Mouse (Mus musculus): ENCODE measurements around the gene Cpsf4l. TPM values are rescaled to one million over a fixed set of nuclear protein-coding genes. Genes with fewer than 3 reads are reported as not detected.
A peak's percentile ranks its signal among the peaks of the same experiment; 100 is the strongest.

Gene Cpsf4l
- polyA plus RNA-seq, 1 experiment from 2014 or later: 0.25 TPM

- 92% methylated on average over 4 of the region's 4 CpGs for WGBS
Measured at GRCm38 (mm10) chr11:113658763-113659162, 51.1 kb downstream of the Cpsf4l start.

GRCm38 (mm10) chr11:113658319-113658718 is 51.5 kb downstream of the Cpsf4l start:
- H3K27me3 ChIP-seq (ENCODE audit: control insufficient read depth, insufficient read depth, low read depth, low read length): no peaks in the 10 kb centered on the region
- no peak overlapping the region for H3K4me3 ChIP-seq (ENCODE audit: low read depth, low read length)
- H3K27ac ChIP-seq (ENCODE audit: low read length): no peak overlapping the region
- no peak for ATAC-seq
- H3K4me2 ChIP-seq (ENCODE audit: low read length): no peak overlapping the region
- H3K9me3 ChIP-seq (replicated peaks; ENCODE audit: control insufficient read depth, low read length, poor library complexity, severe bottlenecking): no peaks in the 10 kb centered on the region
- peaks cover 68% of the 10 kb centered on the region for H3K36me3 ChIP-seq (ENCODE audit: control insufficient read depth, insufficient read depth, low read length)
- no peak overlapping the region for H3K9ac ChIP-seq (ENCODE audit: low read depth, low read length)
- whole genome bisulfite sequencing: 87% methylated on average over 8 of the region's 8 CpGs
- no peaks in the 10 kb centered on the region for H3K4me1 ChIP-seq (ENCODE audit: control insufficient read depth, insufficient read depth, low read length)

More at GRCm38 (mm10) chr11:113658763-113659162, 51.1 kb downstream of the Cpsf4l start:
- Histone ChIP-seq H3K4me3 (ENCODE audit: low read depth, low read length) (no peak overlapping the region), H3K27me3 (ENCODE audit: control insufficient read depth, insufficient read depth, low read depth, low read length) (no peaks in the 10 kb centered on the region), H3K4me2 (ENCODE audit: low read length) (no peak overlapping the region), H3K9me3 (replicated peaks; ENCODE audit: control insufficient read depth, low read length, poor library complexity, severe bottlenecking) (no peaks in the 10 kb centered on the region), H3K9ac (ENCODE audit: low read depth, low read length) (no peak overlapping the region), H3K4me1 (ENCODE audit: control insufficient read depth, insufficient read depth, low read length) (no peaks in the 10 kb centered on the region), H3K27ac (ENCODE audit: low read length) (no peak overlapping the region), H3K36me3 (ENCODE audit: control insufficient read depth, insufficient read depth, low read length) (peaks cover 66% of the 10 kb centered on the region)
- ATAC-seq: no peak

GRCm38 (mm10) chr11:113657221-113657620 is 52.6 kb downstream of the Cpsf4l start:
- WGBS: 78% methylated on average over 4 of the region's 4 CpGs

GRCm38 (mm10) chr11:113656511-113656932 is 53.3 kb downstream of the Cpsf4l start:
- WGBS: 89% methylated on average over 8 of the region's 8 CpGs
- Histone ChIP-seq H3K27ac (ENCODE audit: low read length) (no peak overlapping the region), H3K4me1 (ENCODE audit: control insufficient read depth, insufficient read depth, low read length) (no peaks in the 10 kb centered on the region), H3K4me2 (ENCODE audit: low read length) (no peak overlapping the region), H3K36me3 (ENCODE audit: control insufficient read depth, insufficient read depth, low read length) (peaks cover 67% of the 10 kb centered on the region), H3K4me3 (ENCODE audit: low read depth, low read length) (no peak overlapping the region), H3K27me3 (ENCODE audit: control insufficient read depth, insufficient read depth, low read depth, low read length) (no peaks in the 10 kb centered on the region), H3K9ac (ENCODE audit: low read depth, low read length) (no peak overlapping the region), H3K9me3 (replicated peaks; ENCODE audit: control insufficient read depth, low read length, poor library complexity, severe bottlenecking) (no peaks in the 10 kb centered on the region)
- no peak for ATAC-seq

More at GRCm38 (mm10) chr11:113657221-113657620, 52.6 kb downstream of the Cpsf4l start:
- peaks cover 73% of the 10 kb centered on the region for H3K36me3 ChIP-seq (ENCODE audit: control insufficient read depth, insufficient read depth, low read length)
- H3K4me1 ChIP-seq (ENCODE audit: control insufficient read depth, insufficient read depth, low read length): no peaks in the 10 kb centered on the region
- H3K4me3 ChIP-seq (ENCODE audit: low read depth, low read length): no peak overlapping the region
- H3K9ac ChIP-seq (ENCODE audit: low read depth, low read length): no peak overlapping the region
- ATAC-seq: no peak
- H3K27me3 ChIP-seq (ENCODE audit: control insufficient read depth, insufficient read depth, low read depth, low read length): no peaks in the 10 kb centered on the region
- H3K9me3 ChIP-seq (replicated peaks; ENCODE audit: control insufficient read depth, low read length, poor library complexity, severe bottlenecking): no peaks in the 10 kb centered on the region
- H3K4me2 ChIP-seq (ENCODE audit: low read length): no peak overlapping the region
- no peak overlapping the region for H3K27ac ChIP-seq (ENCODE audit: low read length)

GRCm38 (mm10) chr11:113654561-113655270 is 55.1 kb downstream of the Cpsf4l start:
- H3K9ac ChIP-seq (ENCODE audit: low read depth, low read length): no peak overlapping the region
- H3K4me3 ChIP-seq (ENCODE audit: low read depth, low read length): no peak overlapping the region
- WGBS: 85% methylated on average over 18 of the region's 18 CpGs
- no peak overlapping the region for H3K27ac ChIP-seq (ENCODE audit: low read length)
- no peaks in the 10 kb centered on the region for H3K27me3 ChIP-seq (ENCODE audit: control insufficient read depth, insufficient read depth, low read depth, low read length)
- H3K4me1 ChIP-seq (ENCODE audit: control insufficient read depth, insufficient read depth, low read length): peaks cover 9% of the 10 kb centered on the region
- H3K36me3 ChIP-seq (ENCODE audit: control insufficient read depth, insufficient read depth, low read length): peaks cover 54% of the 10 kb centered on the region
- no peak for ATAC-seq
- no peaks in the 10 kb centered on the region for H3K9me3 ChIP-seq (replicated peaks; ENCODE audit: control insufficient read depth, low read length, poor library complexity, severe bottlenecking)
- H3K4me2 ChIP-seq (ENCODE audit: low read length): no peak overlapping the region

- Histone ChIP-seq H3K27me3 (ENCODE audit: control insufficient read depth, insufficient read depth, low read depth, low read length) (no peaks in the 10 kb centered on the region), H3K27ac (ENCODE audit: low read length) (no peak overlapping the region), H3K36me3 (ENCODE audit: control insufficient read depth, insufficient read depth, low read length) (peaks cover 51% of the 10 kb centered on the region), H3K4me1 (ENCODE audit: control insufficient read depth, insufficient read depth, low read length) (peaks cover 9% of the 10 kb centered on the region), H3K9ac (ENCODE audit: low read depth, low read length) (no peak overlapping the region), H3K9me3 (replicated peaks; ENCODE audit: control insufficient read depth, low read length, poor library complexity, severe bottlenecking) (no peaks in the 10 kb centered on the region), H3K4me2 (ENCODE audit: low read length) (no peak overlapping the region), H3K4me3 (ENCODE audit: low read depth, low read length) (no peak overlapping the region)
- WGBS: 96% methylated on average over 15 of the region's 15 CpGs
- ATAC-seq: no peak
Measured at GRCm38 (mm10) chr11:113654105-113654504, 55.7 kb downstream of the Cpsf4l start.

GRCm38 (mm10) chr11:113652516-113652915 is 57.3 kb downstream of the Cpsf4l start:
- Histone ChIP-seq H3K4me1 (ENCODE audit: control insufficient read depth, insufficient read depth, low read length) (peaks cover 14% of the 10 kb centered on the region), H3K4me3 (ENCODE audit: low read depth, low read length) (no peak overlapping the region), H3K36me3 (ENCODE audit: control insufficient read depth, insufficient read depth, low read length) (peaks cover 42% of the 10 kb centered on the region), H3K9me3 (replicated peaks; ENCODE audit: control insufficient read depth, low read length, poor library complexity, severe bottlenecking) (no peaks in the 10 kb centered on the region), H3K27me3 (ENCODE audit: control insufficient read depth, insufficient read depth, low read depth, low read length) (no peaks in the 10 kb centered on the region), H3K9ac (ENCODE audit: low read depth, low read length) (no peak overlapping the region), H3K27ac (ENCODE audit: low read length) (no peak overlapping the region), H3K4me2 (ENCODE audit: low read length) (no peak overlapping the region)
- no peak for ATAC-seq
- WGBS: 88% methylated on average over 6 of the region's 6 CpGs

- Histone ChIP-seq H3K4me3 (ENCODE audit: low read depth, low read length) (no peak overlapping the region), H3K9ac (ENCODE audit: low read depth, low read length) (no peak overlapping the region), H3K4me1 (ENCODE audit: control insufficient read depth, insufficient read depth, low read length) (peaks cover 14% of the 10 kb centered on the region), H3K4me2 (ENCODE audit: low read length) (no peak overlapping the region), H3K27ac (ENCODE audit: low read length) (no peak overlapping the region), H3K27me3 (ENCODE audit: control insufficient read depth, insufficient read depth, low read depth, low read length) (no peaks in the 10 kb centered on the region), H3K36me3 (ENCODE audit: control insufficient read depth, insufficient read depth, low read length) (peaks cover 39% of the 10 kb centered on the region), H3K9me3 (replicated peaks; ENCODE audit: control insufficient read depth, low read length, poor library complexity, severe bottlenecking) (no peaks in the 10 kb centered on the region)
- 39% methylated on average over 8 of the region's 8 CpGs for WGBS
- ATAC-seq: 0 out of 2 replicates have a peak, but pooled peaks have one; percentile 30
Measured at GRCm38 (mm10) chr11:113651907-113652273, 57.9 kb downstream of the Cpsf4l start.

GRCm38 (mm10) chr11:113651206-113651906 is 58.5 kb downstream of the Cpsf4l start:
- H3K27ac ChIP-seq (ENCODE audit: low read length): no peak overlapping the region
- no peaks in the 10 kb centered on the region for H3K9me3 ChIP-seq (replicated peaks; ENCODE audit: control insufficient read depth, low read length, poor library complexity, severe bottlenecking)
- no peak for ATAC-seq
- 71% methylated on average over 22 of the region's 22 CpGs for WGBS
- H3K4me2 ChIP-seq (ENCODE audit: low read length): peak overlapping the region; percentile 69; the same call in 1 of the 2 replicates
- H3K27me3 ChIP-seq (ENCODE audit: control insufficient read depth, insufficient read depth, low read depth, low read length): no peaks in the 10 kb centered on the region
- peaks cover 34% of the 10 kb centered on the region for H3K36me3 ChIP-seq (ENCODE audit: control insufficient read depth, insufficient read depth, low read length)
- H3K4me1 ChIP-seq (ENCODE audit: control insufficient read depth, insufficient read depth, low read length): peaks cover 14% of the 10 kb centered on the region
- H3K9ac ChIP-seq (ENCODE audit: low read depth, low read length): no peak overlapping the region
- H3K4me3 ChIP-seq (ENCODE audit: low read depth, low read length): no peak overlapping the region

Data from midbrain, embryonic 16.5 days (tissue).